Mouse (Mus musculus) embryonic facial prominence, embryonic 10.5 days (tissue): ENCODE results near the gene Kbtbd7. TPM values are rescaled to one million over a fixed set of nuclear protein-coding genes. Genes with fewer than 3 reads are reported as not detected.

Experiments
- DNase-seq: peaks from one replicate; pipeline ENCODE4 v3.0.0-alpha.2; 2017; ENCODE audit warnings: low spot score
- H3K27ac ChIP-seq: fragments of 300-500 bp; sonication (generic); replicated peaks from 2 replicates; pipeline ENCODE4 v1.5.1; 2016; ENCODE audit warnings: mild to moderate bottlenecking
- H3K27me3 ChIP-seq: fragments of 300-500 bp; sonication (generic); replicated peaks from 2 replicates; pipeline ENCODE4 v1.6.1; 2016; ENCODE audit warnings: low read depth, mild to moderate bottlenecking; ENCODE audit not compliant: poor library complexity, severe bottlenecking
- H3K36me3 ChIP-seq: fragments of 300-500 bp; sonication (generic); replicated peaks from 2 replicates; pipeline ENCODE4 v1.6.1; 2016; ENCODE audit warnings: mild to moderate bottlenecking, moderate library complexity
- H3K4me1 ChIP-seq: fragments of 300-500 bp; sonication (generic); 2 replicates; pipeline ENCODE4 v1.6.1; 2016
- H3K4me3 ChIP-seq: fragments of 300-500 bp; sonication (generic); 2 replicates; pipeline ENCODE4 v1.5.1; 2016; ENCODE audit warnings: mild to moderate bottlenecking, moderate library complexity
- H3K9me3 ChIP-seq: fragments of 300-500 bp; sonication (generic); 2 replicates; pipeline ENCODE4 v1.6.1; 2016; ENCODE audit warnings: mild to moderate bottlenecking
- WGBS: fragments of 180-500 bp; shearing (Covaris S2); methylation state at CpG from one replicate; pipeline ENCODE4 v1.1.7; 2016; 5-methylcytosine and 5-hydroxymethylcytosine counted together
- polyA plus RNA-seq: library from polyadenylated mRNA; unstranded; fragments of >200 nt; fragmentation: Nextera tagmentation; extraction: Ambion mirVana; gene quantifications from 2 replicates; pipeline ENCODE4 v1.2.1, GENCODE M21; 2016

The Kbtbd7 gene
- polyA plus RNA-seq, result 12.1 and 13.3 TPM in 2 replicates

- H3K9me3 ChIP-seq, result peaks cover 15% of the 10 kb centered on the region
- DNase-seq, result peak; percentile 94
- peaks cover 21% of the 10 kb centered on the region for H3K36me3 ChIP-seq
- H3K27me3 ChIP-seq, result no peaks in the 10 kb centered on the region
- H3K27ac ChIP-seq, result peak within 1 kb of the TSS; percentile 88
- peak within 1 kb of the TSS; percentile 66 for H3K4me3 ChIP-seq
- no peaks in the 10 kb centered on the region for H3K4me1 ChIP-seq
- under 1% methylated on average over 44 of the region's 44 CpGs for WGBS
Measured at GRCm38 (mm10) chr14:79425979-79426729, at the start of gene Kbtbd7. Gene Kbtbd7 (plus strand): TSS chr14:79426511.

GRCm38 (mm10) chr14:79377041-79377440 is 49.3 kb upstream of the Kbtbd7 start:
- H3K4me1 ChIP-seq, result no peaks in the 10 kb centered on the region
- no peak overlapping the region for H3K27ac ChIP-seq
- no peak for DNase-seq
- no peaks in the 10 kb centered on the region for H3K27me3 ChIP-seq
- peaks cover 78% of the 10 kb centered on the region for H3K36me3 ChIP-seq
- no peaks in the 10 kb centered on the region for H3K9me3 ChIP-seq
- no peak overlapping the region for H3K4me3 ChIP-seq

- no peak for DNase-seq
- Histone ChIP-seq H3K9me3 (no peaks in the 10 kb centered on the region), H3K4me1 (no peaks in the 10 kb centered on the region), H3K36me3 (peaks cover 90% of the 10 kb centered on the region), H3K27ac (no peak overlapping the region), H3K4me3 (no peak overlapping the region), H3K27me3 (no peaks in the 10 kb centered on the region)
- WGBS, result 95% methylated on average over 7 of the region's 7 CpGs
Measured at GRCm38 (mm10) chr14:79383120-79383519, 43.2 kb upstream of the Kbtbd7 start.

GRCm38 (mm10) chr14:79388304-79388703 is 38.0 kb upstream of the Kbtbd7 start:
- Histone ChIP-seq H3K36me3 (peaks cover 43% of the 10 kb centered on the region), H3K27ac (no peak overlapping the region), H3K9me3 (no peaks in the 10 kb centered on the region), H3K27me3 (no peaks in the 10 kb centered on the region), H3K4me3 (no peak overlapping the region), H3K4me1 (peaks cover 12% of the 10 kb centered on the region)
- 89% methylated on average over 3 of the region's 3 CpGs for WGBS
- no peak for DNase-seq

GRCm38 (mm10) chr14:79389438-79390264 is 36.7 kb upstream of the Kbtbd7 start:
- Histone ChIP-seq H3K27ac (peak overlapping the region; percentile 99), H3K4me1 (peaks cover 12% of the 10 kb centered on the region), H3K4me3 (peak overlapping the region; percentile 90), H3K36me3 (peaks cover 38% of the 10 kb centered on the region), H3K27me3 (no peaks in the 10 kb centered on the region), H3K9me3 (no peaks in the 10 kb centered on the region)
- 2% methylated on average over 16 of the region's 16 CpGs for WGBS
- no peak for DNase-seq

- no peaks in the 10 kb centered on the region for H3K9me3 ChIP-seq
Measured at GRCm38 (mm10) chr14:79390265-79390926, 35.9 kb upstream of the Kbtbd7 start, which contains the start of gene Naa16. Gene Naa16 (minus strand): TSS chr14:79390778.

GRCm38 (mm10) chr14:79393289-79393688 is 33.0 kb upstream of the Kbtbd7 start:
- Histone ChIP-seq H3K9me3 (no peaks in the 10 kb centered on the region), H3K4me3 (no peak overlapping the region), H3K27ac (no peak overlapping the region), H3K27me3 (no peaks in the 10 kb centered on the region), H3K4me1 (peaks cover 15% of the 10 kb centered on the region), H3K36me3 (0 out of 2 replicates have a peak, but pooled peaks cover 2% of the 10 kb centered on the region)
- 71% methylated on average over 1 of the region's 1 CpGs for WGBS
- no peak for DNase-seq

More at GRCm38 (mm10) chr14:79390265-79390926, 35.9 kb upstream of the Kbtbd7 start, which contains the start of gene Naa16:
- Histone ChIP-seq H3K4me1 (peaks cover 12% of the 10 kb centered on the region), H3K36me3 (peaks cover 31% of the 10 kb centered on the region), H3K27ac (peak within 1 kb of the TSS; percentile 99), H3K27me3 (no peaks in the 10 kb centered on the region), H3K4me3 (peak within 1 kb of the TSS; percentile 90)
- peak; percentile 98 for DNase-seq
- under 1% methylated on average over 71 of the region's 71 CpGs for WGBS

GRCm38 (mm10) chr14:79394564-79394963 is 31.7 kb upstream of the Kbtbd7 start:
- H3K4me3 ChIP-seq, result no peak overlapping the region
- no peaks in the 10 kb centered on the region for H3K27me3 ChIP-seq
- no peak overlapping the region for H3K27ac ChIP-seq
- no peaks in the 10 kb centered on the region for H3K36me3 ChIP-seq
- H3K9me3 ChIP-seq, result no peaks in the 10 kb centered on the region
- H3K4me1 ChIP-seq, result peaks cover 8% of the 10 kb centered on the region
- peak; percentile 26 for DNase-seq

- Histone ChIP-seq H3K27me3 (no peaks in the 10 kb centered on the region), H3K4me3 (peak within 1 kb of the TSS; percentile 73), H3K27ac (peak within 1 kb of the TSS; percentile 95), H3K4me1 (peaks cover 6% of the 10 kb centered on the region), H3K36me3 (peaks cover 12% of the 10 kb centered on the region), H3K9me3 (no peaks in the 10 kb centered on the region)
- peak; percentile 70 for DNase-seq
- 20% methylated on average over 23 of the region's 23 CpGs for WGBS
Measured at GRCm38 (mm10) chr14:79397321-79398122, 28.8 kb upstream of the Kbtbd7 start, which contains the start of gene Mtrf1. Gene Mtrf1 (plus strand): TSS chr14:79397772.

GRCm38 (mm10) chr14:79407641-79408040 is 18.7 kb upstream of the Kbtbd7 start:
- Histone ChIP-seq H3K9me3 (no peaks in the 10 kb centered on the region), H3K4me3 (no peak overlapping the region), H3K27me3 (no peaks in the 10 kb centered on the region), H3K36me3 (peaks cover 21% of the 10 kb centered on the region), H3K27ac (no peak overlapping the region), H3K4me1 (no peaks in the 10 kb centered on the region)
- WGBS, result 79% methylated on average over 2 of the region's 2 CpGs
- no peak for DNase-seq

GRCm38 (mm10) chr14:79409278-79409830 is 17.0 kb upstream of the Kbtbd7 start:
- H3K4me1 ChIP-seq, result no peaks in the 10 kb centered on the region
- no peak overlapping the region for H3K4me3 ChIP-seq
- H3K9me3 ChIP-seq, result no peaks in the 10 kb centered on the region
- H3K27ac ChIP-seq, result no peak overlapping the region
- H3K27me3 ChIP-seq, result no peaks in the 10 kb centered on the region
- WGBS, result 94% methylated on average over 6 of the region's 6 CpGs
- no peak for DNase-seq
- peaks cover 20% of the 10 kb centered on the region for H3K36me3 ChIP-seq
